Mouse (Mus musculus) left cerebral cortex, postnatal 14 days (tissue): ENCODE results near the gene Gpatch2. TPM values are rescaled to one million over a fixed set of nuclear protein-coding genes. Genes with fewer than 3 reads are reported as not detected.

Experiments
- DNase-seq, 2 experiments: peaks; one replicate each; pipeline ENCODE4 v3.0.0; 2021 to 2022; ENCODE audit warnings: low spot score in 2 of 2, mixed read lengths in 1 of 2
- intact Hi-C: fragments of 180-260 bp; cut with DNase I; formaldehyde crosslinking; loops from one replicate; pipeline ENCODE4 v1.15.1; 2025
- long read RNA-seq, 2 experiments: library from polyadenylated mRNA; stranded (forward); transcript quantifications; one replicate each; pipeline ENCODE4 v2.0.0; 2021
- total RNA-seq, 2 experiments: library from RNA; stranded (reverse); gene quantifications; 2 replicates each; pipeline ENCODE4 v1.2.3; 2021

Gene Gpatch2
- total RNA-seq, result 10 to 100 TPM; 20.3 to 20.8 TPM
- long read RNA-seq, experiment 1, full-length matches to known transcripts, result 8 of 15 reads
- long read RNA-seq, experiment 1, partial matches to known transcripts, result 4 of 15 reads
- long read RNA-seq, experiment 1, other reads (novel, unspliced or antisense), result 3 of 15 reads
- long read RNA-seq, experiment 2, full-length matches to known transcripts, result 5 of 9 reads
- long read RNA-seq, experiment 2, partial matches to known transcripts, result 3 of 9 reads
- long read RNA-seq, experiment 2, other reads (novel, unspliced or antisense), result 1 of 9 reads

GRCm38 (mm10) chr1:187215181-187216116, at the start of gene Gpatch2, which contains the start of gene Spata17:
Gene Gpatch2 (plus strand): TSS chr1:187215508.
Gene Spata17 (minus strand): TSS chr1:187215465.
- DNase-seq, result peak; percentile 54 to 75
- intact Hi-C loops, result no loop called here

- DNase-seq, result no peak
- intact Hi-C loops, result no loop called here
Measured at GRCm38 (mm10) chr1:187169646-187170045, 45.7 kb upstream of the Gpatch2 start.

- intact Hi-C loops, result no loop called here
- DNase-seq, result no peak
Measured at GRCm38 (mm10) chr1:187170361-187170760, 44.9 kb upstream of the Gpatch2 start.

- DNase-seq, result no peak
- intact Hi-C loops, result no loop called here
Measured at GRCm38 (mm10) chr1:187175991-187176390, 39.3 kb upstream of the Gpatch2 start.

GRCm38 (mm10) chr1:187178546-187178945, 36.8 kb upstream of the Gpatch2 start:
- intact Hi-C loops, result no loop called here

GRCm38 (mm10) chr1:187205506-187205905, 9.8 kb upstream of the Gpatch2 start:
- intact Hi-C loops, result no loop called here
- DNase-seq, result no peak

More at GRCm38 (mm10) chr1:187178546-187178945, 36.8 kb upstream of the Gpatch2 start:
- DNase-seq, result no peak

- intact Hi-C loops, result no loop called here
Measured at GRCm38 (mm10) chr1:187209496-187209895, 5.8 kb upstream of the Gpatch2 start.

GRCm38 (mm10) chr1:187210736-187211135, 4.6 kb upstream of the Gpatch2 start:
- intact Hi-C loops, result no loop called here
- DNase-seq, result no peak

More at GRCm38 (mm10) chr1:187209496-187209895, 5.8 kb upstream of the Gpatch2 start:
- no peak for DNase-seq

- no peak for DNase-seq
- intact Hi-C loops, result no loop called here
Measured at GRCm38 (mm10) chr1:187216620-187217410, 1.5 kb downstream of the Gpatch2 start.

GRCm38 (mm10) chr1:187220756-187221155, 5.4 kb downstream of the Gpatch2 start:
- intact Hi-C loops, result no loop called here
- DNase-seq, result no peak

GRCm38 (mm10) chr1:187226328-187227025, 11.2 kb downstream of the Gpatch2 start:
- intact Hi-C loops, result no loop called here
- DNase-seq, result no peak

- intact Hi-C loops, result no loop called here
- no peak for DNase-seq
Measured at GRCm38 (mm10) chr1:187228414-187229146, 13.3 kb downstream of the Gpatch2 start.

GRCm38 (mm10) chr1:187230255-187230654, 14.9 kb downstream of the Gpatch2 start:
- intact Hi-C loops, result no loop called here
- DNase-seq, result no peak

GRCm38 (mm10) chr1:187232196-187232955, 17.1 kb downstream of the Gpatch2 start:
- DNase-seq, result no peak
- intact Hi-C loops, result no loop called here

GRCm38 (mm10) chr1:187232996-187233615, 17.8 kb downstream of the Gpatch2 start:
- intact Hi-C loops, result no loop called here
- DNase-seq, result no peak

GRCm38 (mm10) chr1:187235161-187235560, 19.9 kb downstream of the Gpatch2 start:
- intact Hi-C loops, result no loop called here
- DNase-seq, result no peak

- intact Hi-C loops, result no loop called here
- DNase-seq, result no peak
Measured at GRCm38 (mm10) chr1:187236296-187236695, 21.0 kb downstream of the Gpatch2 start.
